Mouse (Mus musculus) neural tube, embryonic 10.5 days (tissue): ENCODE measurements around the gene 9430097D07Rik.

ENCODE experiments used
- DNase-seq: peaks from one replicate; pipeline ENCODE4 v3.0.0-alpha.2; 2017; ENCODE audit warnings: low spot score; ENCODE audit errors: extremely low spot score

9430097D07Rik gene

GRCm38 (mm10) chr2:32535501-32535991, 39.9 kb downstream of the 9430097D07Rik start:
- no peak for DNase-seq

GRCm38 (mm10) chr2:32534733-32535471, 40.6 kb downstream of the 9430097D07Rik start, which contains the start of gene Fam102a:
Fam102a (plus strand) TSS chr2:32535332.
- peak; percentile 100 for DNase-seq

GRCm38 (mm10) chr2:32534061-32534732, 41.3 kb downstream of the 9430097D07Rik start:
- peak; percentile 67 for DNase-seq

GRCm38 (mm10) chr2:32533163-32533562, 42.3 kb downstream of the 9430097D07Rik start:
- DNase-seq: no peak

- no peak for DNase-seq
These were observed 45.0 kb downstream of the 9430097D07Rik start for GRCm38 (mm10) chr2:32530479-32530878.

GRCm38 (mm10) chr2:32528326-32528725, 47.2 kb downstream of the 9430097D07Rik start:
- DNase-seq: no peak

- DNase-seq: no peak
These were observed 48.0 kb downstream of the 9430097D07Rik start for GRCm38 (mm10) chr2:32527468-32527966.

- no peak for DNase-seq
These were observed 49.7 kb downstream of the 9430097D07Rik start for GRCm38 (mm10) chr2:32525816-32526215.

- DNase-seq: no peak
These were observed 50.9 kb downstream of the 9430097D07Rik start for GRCm38 (mm10) chr2:32524536-32525031.
